Mouse (Mus musculus) stomach, embryonic 15.5 days (tissue): Measurements from ENCODE around the gene Abraxas1. TPM values are rescaled to one million over a fixed set of nuclear protein-coding genes. Genes with fewer than 3 reads are reported as not detected.

Source experiments
- ATAC-seq: fragments of 200-750 bp; cut with Nextera tagmentation; 2 replicates; pipeline ENCODE4 v1.8.0; 2017; ENCODE audit warnings: low read depth, moderate number of reproducible peaks, moderate TSS enrichment; ENCODE audit not compliant: insufficient read depth, low FRiP score
- H3K27ac ChIP-seq: fragments of 300-500 bp; sonication (generic); 2 replicates; pipeline ENCODE4 v1.5.1; 2015; ENCODE audit warnings: mild to moderate bottlenecking, inconsistent platforms
- H3K27me3 ChIP-seq: fragments of 300-500 bp; sonication (generic); replicated peaks from 2 replicates; pipeline ENCODE4 v1.6.1; 2015; ENCODE audit warnings: inconsistent platforms
- H3K36me3 ChIP-seq: fragments of 300-500 bp; sonication (generic); 2 replicates; pipeline ENCODE4 v1.6.1; 2015; ENCODE audit warnings: inconsistent platforms
- H3K4me1 ChIP-seq: fragments of 300-500 bp; sonication (generic); 2 replicates; pipeline ENCODE4 v1.6.1; 2015; ENCODE audit warnings: inconsistent platforms
- H3K4me2 ChIP-seq: fragments of 300-500 bp; sonication (generic); 2 replicates; pipeline ENCODE4 v1.6.1; 2015; ENCODE audit warnings: mild to moderate bottlenecking, inconsistent platforms
- H3K4me3 ChIP-seq: fragments of 300-500 bp; sonication (generic); replicated peaks from 2 replicates; pipeline ENCODE4 v1.5.1; 2015; ENCODE audit warnings: inconsistent platforms
- H3K9ac ChIP-seq: fragments of 300-500 bp; sonication (generic); 2 replicates; pipeline ENCODE4 v1.6.1; 2015; ENCODE audit warnings: inconsistent platforms
- H3K9me3 ChIP-seq: fragments of 300-500 bp; sonication (generic); 2 replicates; pipeline ENCODE4 v1.6.1; 2016; ENCODE audit warnings: inconsistent platforms
- WGBS: fragments of 180-500 bp; shearing (Covaris S2); methylation state at CpG from one replicate; pipeline ENCODE4 v1.1.7; 2015; 5-methylcytosine and 5-hydroxymethylcytosine counted together
- polyA plus RNA-seq: library from polyadenylated mRNA; unstranded; fragments of >200 nt; fragmentation: Nextera tagmentation; extraction: Ambion mirVana; gene quantifications from 2 replicates; pipeline ENCODE4 v1.2.1, GENCODE M21; 2015

Gene Abraxas1
- polyA plus RNA-seq, 1 experiment from 2014 or later: 27.9 TPM

DNA sequence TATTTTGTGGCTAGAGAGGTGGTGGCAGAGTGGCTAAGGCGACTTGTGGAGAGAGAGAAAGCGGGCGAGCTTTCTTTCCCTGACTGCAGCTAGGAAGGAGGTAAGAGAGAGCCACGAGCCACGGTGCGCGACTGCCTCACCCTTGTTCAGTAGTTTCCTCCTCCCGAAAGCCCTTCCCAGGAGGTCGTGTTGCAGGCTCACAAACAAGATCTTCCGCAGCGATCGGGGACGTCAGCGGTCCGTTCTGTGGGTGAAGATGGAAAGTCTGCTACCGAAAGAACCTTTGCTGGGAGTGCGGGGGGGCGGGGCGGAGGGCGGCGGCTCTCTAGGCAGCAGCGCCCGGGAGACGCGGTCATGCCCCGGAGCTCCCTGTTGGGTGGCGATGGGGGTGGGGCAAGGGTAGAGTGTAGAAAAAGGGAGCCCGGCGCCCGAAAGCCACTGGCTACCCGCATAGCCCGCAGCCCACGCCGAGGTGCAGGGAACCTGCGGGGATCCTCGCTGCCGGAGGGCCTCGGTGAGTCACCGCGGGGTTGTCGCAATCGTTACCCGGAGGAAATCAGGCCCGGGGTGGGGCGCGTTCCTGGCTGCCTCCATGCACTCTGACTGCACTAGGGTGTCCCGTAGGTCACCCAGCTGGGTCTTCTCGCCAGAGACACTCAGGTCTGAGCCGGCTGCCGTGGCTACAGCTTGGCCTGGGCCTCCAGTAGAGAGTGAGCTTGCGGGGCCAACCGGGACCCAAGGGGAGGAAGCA lies 25.3 kb upstream of the Abraxas1 start:
- Histone ChIP-seq H3K4me3 (peak overlapping the region; percentile 67), H3K27ac (peak overlapping the region; percentile 35), H3K4me1 (0 out of 2 replicates have a peak, but pooled peaks cover 10% of the 10 kb centered on the region), H3K9ac (peak overlapping the region; percentile 42), H3K36me3 (no peaks in the 10 kb centered on the region), H3K9me3 (no peaks in the 10 kb centered on the region), H3K4me2 (peak overlapping the region; percentile 95), H3K27me3 (peaks cover 10% of the 10 kb centered on the region; the same call in 1 of the 2 replicates)
- WGBS: under 1% methylated on average over 52 of the region's 52 CpGs
- peak; percentile 76 for ATAC-seq

DNA sequence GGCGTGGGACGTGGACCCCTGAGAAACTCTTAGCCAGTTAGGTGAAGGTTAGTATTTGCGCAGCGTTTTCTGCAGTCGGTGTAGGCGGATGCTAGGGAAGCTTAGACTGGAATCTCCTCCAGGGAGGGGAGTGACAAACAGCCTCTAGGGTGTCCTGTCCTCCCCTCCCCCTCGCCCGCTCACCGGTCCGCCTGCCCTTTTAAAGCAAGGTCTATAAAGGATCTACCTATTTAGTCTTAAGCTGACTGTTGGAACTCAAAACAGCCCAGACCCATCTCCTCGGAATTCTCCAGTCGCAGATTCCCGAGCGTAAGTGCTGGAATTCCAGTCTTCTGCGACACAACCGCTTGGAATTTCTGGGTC lies 24.7 kb upstream of the Abraxas1 start, which contains the start of gene Gpat3:
Gpat3 (plus strand) TSS at position 229 of the 363 bp plus-strand sequence.
- Histone ChIP-seq H3K9me3 (no peaks in the 10 kb centered on the region), H3K27ac (peak within 1 kb of the TSS; percentile 35), H3K4me2 (peak within 1 kb of the TSS; percentile 95), H3K27me3 (peaks cover 10% of the 10 kb centered on the region; the same call in 1 of the 2 replicates), H3K9ac (peak within 1 kb of the TSS; percentile 42), H3K36me3 (no peaks in the 10 kb centered on the region), H3K4me3 (peak within 1 kb of the TSS; percentile 67), H3K4me1 (0 out of 2 replicates have a peak, but pooled peaks cover 10% of the 10 kb centered on the region)
- no peak for ATAC-seq
- WGBS: 1% methylated on average over 16 of the region's 16 CpGs

DNA sequence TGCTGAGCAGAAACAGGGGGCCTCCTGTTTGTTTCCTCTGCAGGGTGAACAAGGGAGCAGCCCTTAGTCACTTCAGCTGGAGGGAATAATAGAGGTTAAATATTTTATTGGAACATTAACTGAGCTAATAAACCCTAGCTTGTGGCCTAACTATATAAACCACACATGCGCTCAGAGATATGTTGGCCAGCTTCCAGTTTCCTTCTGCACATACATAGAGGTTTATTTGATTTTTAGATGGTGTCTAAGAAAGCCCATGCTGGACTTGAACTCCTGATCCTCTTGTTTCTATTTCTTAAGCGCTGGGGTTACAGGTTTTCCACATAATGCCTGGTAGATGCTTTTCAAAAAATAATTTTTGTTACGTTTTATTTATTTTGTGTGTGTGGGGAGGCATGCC lies 23.7 kb upstream of the Abraxas1 start:
- H3K4me1 ChIP-seq: 0 out of 2 replicates have a peak, but pooled peaks cover 10% of the 10 kb centered on the region
- WGBS: 36% methylated on average over 3 of the region's 3 CpGs
- no peak overlapping the region for H3K9ac ChIP-seq
- H3K36me3 ChIP-seq: no peaks in the 10 kb centered on the region
- H3K27me3 ChIP-seq: peaks cover 10% of the 10 kb centered on the region; the same call in 1 of the 2 replicates
- no peak overlapping the region; the same call in 1 of the 2 replicates for H3K4me3 ChIP-seq
- H3K4me2 ChIP-seq: peak overlapping the region; percentile 95
- ATAC-seq: no peak
- H3K27ac ChIP-seq: no peak overlapping the region
- no peaks in the 10 kb centered on the region for H3K9me3 ChIP-seq

DNA sequence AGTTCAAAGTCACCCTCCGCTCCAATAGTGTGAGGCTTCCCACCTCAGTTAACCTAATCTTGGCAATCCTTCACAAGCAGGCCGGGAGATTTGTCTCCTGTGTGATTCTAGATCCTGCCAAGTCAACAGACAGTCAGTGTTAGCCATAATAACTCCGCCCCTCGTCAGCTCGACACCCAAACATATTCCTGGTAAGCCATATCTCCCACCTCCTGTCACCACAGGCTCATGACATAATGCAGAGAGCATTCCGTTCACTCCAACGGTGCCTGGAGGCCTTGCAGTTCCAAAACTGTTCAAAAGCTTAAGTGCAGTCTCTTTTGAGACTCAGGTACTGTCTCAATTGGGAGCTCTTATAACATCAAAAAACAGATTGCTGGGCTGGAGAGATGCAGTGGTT lies 17.1 kb upstream of the Abraxas1 start:
- Histone ChIP-seq H3K9ac (no peak overlapping the region), H3K27ac (no peak overlapping the region), H3K9me3 (no peaks in the 10 kb centered on the region), H3K27me3 (no peaks in the 10 kb centered on the region), H3K36me3 (no peaks in the 10 kb centered on the region), H3K4me2 (no peak overlapping the region), H3K4me1 (no peaks in the 10 kb centered on the region), H3K4me3 (no peak overlapping the region)
- ATAC-seq: no peak
- 62% methylated on average over 7 of the region's 7 CpGs for WGBS

DNA sequence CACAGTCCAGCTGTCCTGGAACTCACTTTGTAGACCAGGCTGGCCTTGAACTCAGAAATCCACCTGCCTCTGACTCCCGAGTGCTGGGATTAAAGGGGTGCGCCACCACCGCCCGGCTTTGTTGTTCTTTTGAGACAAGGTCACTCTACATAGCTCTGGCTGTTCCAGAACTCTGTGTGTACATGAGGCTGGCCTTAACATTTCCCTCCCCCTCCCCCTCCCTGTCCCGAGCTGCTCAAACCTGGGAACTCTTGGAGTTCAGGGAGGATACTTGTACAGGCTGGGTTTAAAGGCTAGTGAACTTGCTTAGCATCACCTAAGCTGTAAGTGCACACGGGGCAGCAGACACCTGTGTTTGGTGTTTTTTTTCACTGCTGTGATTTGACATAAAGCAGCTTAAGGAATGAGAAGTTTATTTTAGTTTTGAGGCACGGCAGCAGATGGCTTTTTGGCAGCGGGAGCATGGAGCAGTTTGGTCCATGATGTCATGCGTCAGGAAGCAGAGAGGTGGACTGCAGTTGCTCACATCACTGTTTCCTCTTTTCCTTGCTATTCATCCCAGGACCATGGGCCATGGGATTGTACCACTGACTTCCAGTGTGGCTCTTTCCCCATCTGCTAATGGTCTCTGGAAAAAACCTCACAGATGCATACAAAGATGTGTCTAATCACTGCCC lies 15.2 kb upstream of the Abraxas1 start:
- H3K4me1 ChIP-seq: no peaks in the 10 kb centered on the region
- no peak overlapping the region for H3K4me3 ChIP-seq
- H3K9me3 ChIP-seq: no peaks in the 10 kb centered on the region
- no peak overlapping the region for H3K9ac ChIP-seq
- no peaks in the 10 kb centered on the region for H3K27me3 ChIP-seq
- no peak overlapping the region for H3K4me2 ChIP-seq
- ATAC-seq: no peak
- WGBS: 26% methylated on average over 9 of the region's 9 CpGs
- no peaks in the 10 kb centered on the region for H3K36me3 ChIP-seq
- H3K27ac ChIP-seq: peak overlapping the region; percentile 46; the same call in 1 of the 2 replicates

DNA sequence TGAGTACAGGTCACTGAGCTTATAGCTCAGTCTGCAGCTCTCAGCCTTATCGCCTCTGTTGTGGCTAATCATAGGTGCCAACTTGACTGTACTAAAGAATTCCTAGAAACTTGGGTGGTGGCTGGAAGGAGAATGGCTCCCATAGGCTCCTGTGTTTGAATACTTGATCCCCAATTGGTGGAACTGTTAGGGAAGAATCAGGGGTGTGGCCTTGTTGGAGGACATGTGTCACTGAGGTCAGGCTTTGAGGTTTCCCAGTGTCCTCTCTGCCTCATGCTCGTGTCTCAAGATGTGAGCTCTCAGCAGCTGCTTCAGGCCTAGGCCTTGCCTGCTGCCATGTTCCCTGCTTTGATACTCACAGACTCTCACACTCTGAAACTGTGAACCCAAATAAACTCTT lies 13.1 kb upstream of the Abraxas1 start:
- ATAC-seq: no peak
- Histone ChIP-seq H3K27ac (no peak overlapping the region), H3K4me2 (no peak overlapping the region), H3K9me3 (no peaks in the 10 kb centered on the region), H3K4me3 (no peak overlapping the region), H3K4me1 (no peaks in the 10 kb centered on the region), H3K27me3 (no peaks in the 10 kb centered on the region), H3K9ac (no peak overlapping the region), H3K36me3 (no peaks in the 10 kb centered on the region)
- WGBS: 86% methylated on average over 2 of the region's 2 CpGs

DNA sequence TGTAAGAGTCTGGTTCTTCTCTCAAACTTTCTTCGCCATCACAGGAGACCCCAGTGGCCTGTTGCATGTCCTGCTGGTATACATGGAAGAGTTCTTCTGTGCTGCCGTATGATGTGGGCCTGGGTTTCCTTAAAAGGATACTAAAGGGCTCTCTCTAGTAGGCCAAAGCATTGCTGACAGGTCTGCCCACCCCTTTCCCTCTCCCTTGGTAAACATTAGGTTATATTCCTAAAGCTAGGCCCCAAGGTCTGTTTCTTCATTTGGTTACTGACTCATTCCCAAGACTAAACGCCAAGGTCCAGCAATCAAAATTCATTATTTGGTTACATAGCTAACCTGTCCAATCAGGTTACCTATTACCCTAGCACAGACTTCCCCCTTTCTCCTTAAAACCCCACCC lies 11.9 kb upstream of the Abraxas1 start:
- Histone ChIP-seq H3K4me1 (no peaks in the 10 kb centered on the region), H3K9ac (no peak overlapping the region), H3K9me3 (no peaks in the 10 kb centered on the region), H3K27ac (no peak overlapping the region), H3K4me2 (no peak overlapping the region), H3K4me3 (no peak overlapping the region), H3K27me3 (no peaks in the 10 kb centered on the region), H3K36me3 (no peaks in the 10 kb centered on the region)
- 71% methylated on average over 3 of the region's 3 CpGs for WGBS
- 0 out of 2 replicates have a peak, but pooled peaks have one; percentile 41 for ATAC-seq

DNA sequence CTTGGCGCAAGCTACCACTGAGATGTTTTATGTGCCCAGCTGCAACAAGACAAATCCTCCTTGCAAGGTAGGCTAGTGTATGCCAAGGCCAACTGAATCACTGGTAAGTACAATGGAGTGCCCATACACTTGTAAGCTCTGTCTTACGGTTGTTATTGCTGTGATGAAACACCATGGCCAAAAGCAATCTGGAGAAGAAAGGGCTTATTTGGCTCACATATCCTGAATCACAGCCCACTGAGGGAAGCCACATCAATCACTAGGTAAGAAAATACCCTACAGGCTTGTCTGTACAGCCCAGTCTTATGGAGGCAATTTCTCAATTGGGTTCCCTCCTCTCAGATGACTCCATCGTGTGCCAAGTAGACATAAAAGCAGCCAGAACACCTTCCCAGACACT lies 7.9 kb upstream of the Abraxas1 start:
- Histone ChIP-seq H3K9me3 (no peaks in the 10 kb centered on the region), H3K4me1 (no peaks in the 10 kb centered on the region), H3K27me3 (no peaks in the 10 kb centered on the region), H3K9ac (no peak overlapping the region), H3K36me3 (no peaks in the 10 kb centered on the region), H3K4me3 (no peak overlapping the region), H3K4me2 (no peak overlapping the region), H3K27ac (no peak overlapping the region)
- 80% methylated on average over 3 of the region's 3 CpGs for WGBS
- no peak for ATAC-seq

DNA sequence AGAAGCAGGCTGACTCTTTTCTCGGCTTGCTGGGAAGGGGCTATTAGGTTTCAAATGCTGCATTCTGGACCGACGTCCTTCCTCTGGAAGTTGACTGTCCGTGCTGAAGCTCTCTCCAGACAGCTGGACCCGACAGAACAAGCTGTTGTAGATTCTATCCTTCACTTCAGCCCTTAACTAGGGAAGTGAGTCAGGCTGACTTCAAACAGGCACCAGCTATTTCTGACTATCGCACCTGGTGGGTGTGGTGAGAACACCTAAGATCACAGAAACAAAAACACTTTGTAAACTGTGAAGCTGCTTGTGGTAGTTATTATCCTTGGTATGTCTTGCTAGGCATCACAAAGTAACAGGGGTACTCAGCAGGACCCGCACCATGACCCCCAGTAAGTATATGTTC lies 5.8 kb upstream of the Abraxas1 start:
- ATAC-seq: no peak
- H3K4me1 ChIP-seq: no peaks in the 10 kb centered on the region
- no peaks in the 10 kb centered on the region for H3K9me3 ChIP-seq
- H3K27ac ChIP-seq: no peak overlapping the region
- WGBS: 71% methylated on average over 7 of the region's 7 CpGs
- H3K4me3 ChIP-seq: no peak overlapping the region
- no peaks in the 10 kb centered on the region for H3K36me3 ChIP-seq
- H3K9ac ChIP-seq: no peak overlapping the region
- no peak overlapping the region for H3K4me2 ChIP-seq
- H3K27me3 ChIP-seq: no peaks in the 10 kb centered on the region

DNA sequence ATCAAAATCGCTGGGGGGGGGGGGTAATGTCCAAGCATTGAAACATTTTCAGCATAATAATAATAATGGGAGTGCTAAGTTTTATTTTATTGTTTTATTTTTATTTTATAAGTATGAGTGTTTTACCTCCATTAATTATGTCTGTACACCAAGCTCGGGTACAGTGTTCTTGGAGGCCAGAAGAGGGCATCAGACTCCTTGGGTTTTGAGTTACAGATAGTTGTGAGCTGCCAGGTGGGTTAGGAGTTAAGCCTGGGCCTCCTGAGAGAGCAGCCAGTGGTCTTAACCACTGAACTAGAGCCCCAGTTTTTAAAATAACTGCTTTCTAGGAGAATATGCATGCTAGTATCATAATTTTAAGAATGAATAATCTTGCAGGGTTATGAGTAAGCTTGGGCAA lies 5.2 kb upstream of the Abraxas1 start:
- Histone ChIP-seq H3K9me3 (no peaks in the 10 kb centered on the region), H3K4me1 (no peaks in the 10 kb centered on the region), H3K4me3 (no peak overlapping the region)

DNA sequence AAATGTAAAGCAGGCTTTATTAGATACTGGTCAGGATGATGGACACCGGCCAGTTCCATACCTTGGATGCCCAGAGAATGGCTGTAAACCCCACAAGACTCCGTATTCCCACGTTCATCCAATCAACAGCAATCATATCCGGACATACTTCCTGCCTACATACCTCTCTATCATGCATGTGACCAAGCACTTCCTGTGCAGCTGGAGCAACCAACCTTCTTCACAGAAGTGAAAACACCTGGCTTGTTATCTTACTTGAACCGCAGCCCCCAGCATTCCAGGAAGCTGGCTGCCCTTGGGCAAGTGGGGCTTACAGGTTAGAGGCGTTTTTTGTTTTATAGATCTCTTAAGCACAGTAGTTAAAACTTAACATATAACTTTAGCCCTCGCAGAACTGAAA lies 2.1 kb upstream of the Abraxas1 start:
- Histone ChIP-seq H3K27me3 (no peaks in the 10 kb centered on the region), H3K9me3 (no peaks in the 10 kb centered on the region), H3K4me1 (no peaks in the 10 kb centered on the region), H3K9ac (no peak overlapping the region), H3K4me2 (no peak overlapping the region), H3K36me3 (no peaks in the 10 kb centered on the region), H3K4me3 (no peak overlapping the region), H3K27ac (no peak overlapping the region)
- ATAC-seq: no peak
- WGBS: 80% methylated on average over 7 of the region's 7 CpGs

More for the DNA sequence above, 5.2 kb upstream of the Abraxas1 start:
- Histone ChIP-seq H3K27me3 (no peaks in the 10 kb centered on the region), H3K36me3 (no peaks in the 10 kb centered on the region), H3K4me2 (no peak overlapping the region), H3K9ac (no peak overlapping the region), H3K27ac (no peak overlapping the region)
- WGBS: 21% methylated on average over 2 of the region's 2 CpGs
- ATAC-seq: no peak

DNA sequence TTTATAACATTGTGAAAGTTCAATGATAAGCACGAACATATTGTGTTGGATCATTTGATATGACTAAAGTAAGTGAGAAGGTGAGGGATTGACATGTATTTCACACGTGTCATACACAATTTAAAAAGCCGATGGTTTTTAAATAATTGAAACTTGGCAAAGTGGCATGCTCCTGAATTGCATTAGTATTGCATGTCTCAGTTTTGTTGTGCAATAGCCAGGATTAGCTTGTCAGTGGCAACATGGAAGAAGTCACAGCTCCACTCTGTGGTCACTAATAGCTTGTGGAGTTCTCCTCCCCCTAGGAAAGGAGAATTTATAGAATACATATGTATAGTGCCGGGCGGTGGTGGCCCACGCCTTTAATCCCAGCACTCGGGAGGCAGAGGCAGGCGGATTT lies 610 bp upstream of the Abraxas1 start:
- Histone ChIP-seq H3K9ac (no peak overlapping the region), H3K27ac (no peak overlapping the region), H3K27me3 (no peaks in the 10 kb centered on the region), H3K36me3 (no peaks in the 10 kb centered on the region), H3K4me3 (no peak overlapping the region; the same call in 1 of the 2 replicates), H3K4me1 (no peaks in the 10 kb centered on the region), H3K9me3 (no peaks in the 10 kb centered on the region), H3K4me2 (peak overlapping the region; percentile 84)
- ATAC-seq: no peak
- WGBS: 71% methylated on average over 8 of the region's 8 CpGs
